Mouse (Mus musculus) bone marrow, adult 2 months (tissue): ENCODE results near the gene Hrh2.

Source experiments
- CTCF ChIP-seq: fragments of 200-500 bp; IDR thresholded peaks from 2 replicates; pipeline ENCODE4 v1.5.1; 2011; ENCODE audit warnings: low read length, control low read depth; ENCODE audit not compliant: control insufficient read depth, insufficient read depth
- POLR2A ChIP-seq: fragments of 200-500 bp; IDR thresholded peaks from 2 replicates; pipeline ENCODE4 v1.6.1; 2011; ENCODE audit warnings: low read depth, mild to moderate bottlenecking, control low read depth, low read length, borderline replicate concordance; ENCODE audit not compliant: control insufficient read depth

DNA sequence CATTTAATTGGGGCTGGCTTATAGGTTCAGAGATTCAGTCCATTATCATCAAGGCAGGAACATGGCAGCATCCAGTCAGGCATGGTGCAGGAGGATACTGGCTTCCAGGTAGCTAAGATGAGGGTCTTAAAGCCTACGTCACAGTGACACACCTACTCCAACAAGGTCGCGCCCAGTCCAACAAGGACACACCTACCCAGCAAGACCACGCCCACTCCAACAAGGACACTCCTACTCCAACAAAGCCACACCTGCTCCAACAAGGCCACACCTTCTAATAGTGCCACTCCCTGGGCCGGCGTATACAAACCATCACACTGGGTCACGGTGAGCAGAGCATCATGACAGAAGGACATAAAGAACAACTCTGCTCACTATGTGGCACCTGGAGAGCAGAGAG, 80.1 kb downstream of the Hrh2 start:
- TF ChIP-seq CTCF, result no peak
- no peak for TF ChIP-seq POLR2A
